Mouse (Mus musculus) forebrain, postnatal 0 days (tissue): ENCODE results near the gene Ggcx. TPM values are rescaled to one million over a fixed set of nuclear protein-coding genes. Genes with fewer than 3 reads are reported as not detected.

Experiments
- ATAC-seq: fragments of 200-750 bp; cut with Nextera tagmentation; 2 replicates; pipeline ENCODE4 v1.8.0; 2017; ENCODE audit warnings: mild to moderate bottlenecking, moderate library complexity
- DNase-seq: peaks from one replicate; pipeline ENCODE4 v3.0.0-alpha.2; 2015
- H3K27ac ChIP-seq: fragments of 300-500 bp; sonication (generic); 2 replicates; pipeline ENCODE4 v1.5.1; 2014; ENCODE audit warnings: low read depth, mild to moderate bottlenecking, antibody characterized with exemption, low read length, moderate library complexity, mixed read lengths
- H3K27me3 ChIP-seq: fragments of 300-500 bp; sonication (generic); 2 replicates; pipeline ENCODE4 v1.6.1; 2014; ENCODE audit warnings: mild to moderate bottlenecking, low read length, mixed read lengths; ENCODE audit not compliant: insufficient read depth
- H3K36me3 ChIP-seq: fragments of 300-500 bp; sonication (generic); 2 replicates; pipeline ENCODE4 v1.6.1; 2014; ENCODE audit warnings: mild to moderate bottlenecking, moderate library complexity; ENCODE audit not compliant: insufficient read depth
- H3K4me1 ChIP-seq: fragments of 300-500 bp; sonication (generic); 2 replicates; pipeline ENCODE4 v1.6.1; 2014; ENCODE audit warnings: antibody characterized with exemption; ENCODE audit not compliant: insufficient read depth
- H3K4me2 ChIP-seq: fragments of 300-500 bp; sonication (generic); 2 replicates; pipeline ENCODE4 v1.6.1; 2014; ENCODE audit warnings: low read depth, mild to moderate bottlenecking, moderate library complexity
- H3K4me3 ChIP-seq: fragments of 300-500 bp; sonication (generic); 2 replicates; pipeline ENCODE4 v1.5.1; 2014; ENCODE audit warnings: low read depth, low read length, mixed read lengths
- H3K9ac ChIP-seq: fragments of 300-500 bp; sonication (generic); 2 replicates; pipeline ENCODE4 v1.6.1; 2014; ENCODE audit warnings: mild to moderate bottlenecking
- H3K9me3 ChIP-seq: fragments of 300-500 bp; sonication (generic); 2 replicates; pipeline ENCODE4 v1.6.1; 2016; ENCODE audit warnings: low read length
- CTCF ChIP-seq: sonication (generic); IDR thresholded peaks from 2 replicates; pipeline ENCODE4 v1.5.1; 2016; ENCODE audit warnings: antibody characterized with exemption, control low read depth, low read depth
- WGBS: fragments of 180-500 bp; shearing (Covaris S2); extraction: QIAGEN DNeasy Blood & Tissue Kit; methylation state at CpG from one replicate; pipeline ENCODE4 v1.1.7; 2014; 5-methylcytosine and 5-hydroxymethylcytosine counted together
- polyA plus RNA-seq: library from polyadenylated mRNA; unstranded; fragments of >200 nt; fragmentation: Nextera tagmentation; extraction: Ambion mirVana; gene quantifications from 2 replicates; pipeline ENCODE4 v1.2.1, GENCODE M21; 2015
- total RNA-seq: library from RNA; depleted of rRNA; stranded (reverse); fragments of >200 nt; gene quantifications from 2 replicates; pipeline ENCODE4 v1.2.3, GENCODE M21; 2014

Gene Ggcx
- total and polyA plus RNA-seq, 2 experiments from 2014 or later: 9.9 to 25.3 TPM

- no peak overlapping the region for H3K9ac ChIP-seq
- WGBS: 23% methylated on average over 12 of the region's 12 CpGs
- ATAC-seq: no peak
- no peaks in the 10 kb centered on the region; the same call in 1 of the 2 replicates for H3K27me3 ChIP-seq
- no peaks in the 10 kb centered on the region for H3K9me3 ChIP-seq
- no peak overlapping the region for H3K4me3 ChIP-seq
- H3K4me1 ChIP-seq: 0 out of 2 replicates have a peak, but pooled peaks cover 4% of the 10 kb centered on the region
- TF ChIP-seq CTCF: no peak
- peak overlapping the region; percentile 51 for H3K4me2 ChIP-seq
- H3K36me3 ChIP-seq: no peaks in the 10 kb centered on the region
- no peak for DNase-seq
- no peak overlapping the region for H3K27ac ChIP-seq
Observed at GRCm38 (mm10) chr6:72390795-72391521, 23.1 kb upstream of the Ggcx start.

GRCm38 (mm10) chr6:72392341-72392740, 21.8 kb upstream of the Ggcx start:
- TF ChIP-seq CTCF: no peak
- H3K27me3 ChIP-seq: no peaks in the 10 kb centered on the region; the same call in 1 of the 2 replicates
- 88% methylated on average over 5 of the region's 5 CpGs for WGBS
- H3K9ac ChIP-seq: no peak overlapping the region
- no peak for DNase-seq
- no peak for ATAC-seq
- no peak overlapping the region for H3K4me2 ChIP-seq
- 0 out of 2 replicates have a peak, but pooled peaks cover 4% of the 10 kb centered on the region for H3K4me1 ChIP-seq
- no peaks in the 10 kb centered on the region for H3K36me3 ChIP-seq
- no peaks in the 10 kb centered on the region for H3K9me3 ChIP-seq
- H3K27ac ChIP-seq: no peak overlapping the region
- H3K4me3 ChIP-seq: no peak overlapping the region

- Histone ChIP-seq H3K36me3 (no peaks in the 10 kb centered on the region), H3K9me3 (no peaks in the 10 kb centered on the region), H3K27ac (no peak overlapping the region), H3K4me3 (no peak overlapping the region), H3K9ac (no peak overlapping the region), H3K4me1 (no peaks in the 10 kb centered on the region), H3K27me3 (no peaks in the 10 kb centered on the region), H3K4me2 (no peak overlapping the region)
- 78% methylated on average over 10 of the region's 10 CpGs for WGBS
- no peak for TF ChIP-seq CTCF
- ATAC-seq (no peak), DNase-seq (no peak)
Observed at GRCm38 (mm10) chr6:72396837-72397251, 17.3 kb upstream of the Ggcx start.

- H3K4me2 ChIP-seq: no peak overlapping the region
- H3K27ac ChIP-seq: no peak overlapping the region
- ATAC-seq (no peak), DNase-seq (no peak)
- H3K4me3 ChIP-seq: no peak overlapping the region
- H3K9ac ChIP-seq: no peak overlapping the region
- no peaks in the 10 kb centered on the region for H3K9me3 ChIP-seq
- no peaks in the 10 kb centered on the region for H3K36me3 ChIP-seq
- no peak for TF ChIP-seq CTCF
- H3K27me3 ChIP-seq: no peaks in the 10 kb centered on the region
- WGBS: 54% methylated on average over 2 of the region's 2 CpGs
- no peaks in the 10 kb centered on the region for H3K4me1 ChIP-seq
Observed at GRCm38 (mm10) chr6:72399967-72400366, 14.1 kb upstream of the Ggcx start.

GRCm38 (mm10) chr6:72401875-72402274, 12.2 kb upstream of the Ggcx start:
- DNase-seq: peak; percentile 72
- H3K27me3 ChIP-seq: no peaks in the 10 kb centered on the region
- H3K4me3 ChIP-seq: no peak overlapping the region
- no peak overlapping the region for H3K27ac ChIP-seq
- no peak overlapping the region for H3K9ac ChIP-seq
- WGBS: 17% methylated on average over 7 of the region's 7 CpGs
- no peak overlapping the region for H3K4me2 ChIP-seq
- no peaks in the 10 kb centered on the region for H3K9me3 ChIP-seq
- no peaks in the 10 kb centered on the region for H3K4me1 ChIP-seq
- TF ChIP-seq CTCF: peak; percentile 77
- no peaks in the 10 kb centered on the region for H3K36me3 ChIP-seq
- ATAC-seq: no peak

DNA sequence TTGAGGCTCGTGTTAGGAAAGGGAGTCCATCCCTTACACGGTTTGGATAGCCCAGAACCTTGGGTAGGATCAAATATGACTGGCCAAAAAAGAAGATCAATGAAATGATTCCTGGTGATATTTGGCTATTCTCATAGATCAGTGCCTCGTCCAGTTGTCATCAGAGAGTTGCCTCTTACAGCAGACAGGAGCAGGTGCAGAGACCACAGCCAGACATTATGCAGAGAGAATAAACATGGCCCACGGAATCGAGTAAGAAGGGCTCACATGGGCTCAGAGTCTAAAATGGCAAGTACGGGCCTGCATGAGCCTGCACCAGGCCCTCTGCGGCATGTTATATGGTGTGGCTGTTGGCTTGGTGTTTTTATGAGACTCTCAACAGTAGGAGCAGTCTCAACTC, 8.8 kb upstream of the Ggcx start:
- no peak for TF ChIP-seq CTCF
- Histone ChIP-seq H3K4me1 (no peaks in the 10 kb centered on the region), H3K4me3 (no peak overlapping the region), H3K27ac (no peak overlapping the region), H3K4me2 (no peak overlapping the region), H3K9me3 (no peaks in the 10 kb centered on the region), H3K36me3 (no peaks in the 10 kb centered on the region), H3K9ac (no peak overlapping the region), H3K27me3 (no peaks in the 10 kb centered on the region)
- ATAC-seq (no peak), DNase-seq (no peak)
- 87% methylated on average over 7 of the region's 7 CpGs for WGBS

GRCm38 (mm10) chr6:72407119-72407518, 7.0 kb upstream of the Ggcx start:
- Histone ChIP-seq H3K36me3 (no peaks in the 10 kb centered on the region), H3K4me1 (no peaks in the 10 kb centered on the region), H3K4me3 (no peak overlapping the region), H3K9ac (no peak overlapping the region), H3K9me3 (no peaks in the 10 kb centered on the region), H3K27ac (no peak overlapping the region), H3K27me3 (no peaks in the 10 kb centered on the region), H3K4me2 (no peak overlapping the region)
- ATAC-seq (peak; percentile 79), DNase-seq (peak; percentile 82)
- 4% methylated on average over 5 of the region's 5 CpGs for WGBS
- peak; percentile 94 for TF ChIP-seq CTCF
